Mouse (Mus musculus) olfactory bulb, adult 2 months (tissue): ENCODE data around the gene Vegfb.

Experiments
- CTCF ChIP-seq: fragments of 200-500 bp; IDR thresholded peaks from 2 replicates; pipeline ENCODE4 v1.5.1; 2012; ENCODE audit warnings: low read depth, mild to moderate bottlenecking, low read length, moderate library complexity; ENCODE audit not compliant: insufficient read depth
- POLR2A ChIP-seq: fragments of 200-500 bp; IDR thresholded peaks from 2 replicates; pipeline ENCODE4 v1.6.1; 2012; ENCODE audit warnings: mild to moderate bottlenecking, low read depth, low read length, moderate library complexity; ENCODE audit not compliant: insufficient read depth

- TF ChIP-seq CTCF (no peak), POLR2A (no peak)
Measured at GRCm38 (mm10) chr19:7019191-7019590, 31.7 kb upstream of the Vegfb start, which contains the start of gene Fermt3.
